Mouse (Mus musculus): Measurements from ENCODE around the gene Gm10638.

DNA sequence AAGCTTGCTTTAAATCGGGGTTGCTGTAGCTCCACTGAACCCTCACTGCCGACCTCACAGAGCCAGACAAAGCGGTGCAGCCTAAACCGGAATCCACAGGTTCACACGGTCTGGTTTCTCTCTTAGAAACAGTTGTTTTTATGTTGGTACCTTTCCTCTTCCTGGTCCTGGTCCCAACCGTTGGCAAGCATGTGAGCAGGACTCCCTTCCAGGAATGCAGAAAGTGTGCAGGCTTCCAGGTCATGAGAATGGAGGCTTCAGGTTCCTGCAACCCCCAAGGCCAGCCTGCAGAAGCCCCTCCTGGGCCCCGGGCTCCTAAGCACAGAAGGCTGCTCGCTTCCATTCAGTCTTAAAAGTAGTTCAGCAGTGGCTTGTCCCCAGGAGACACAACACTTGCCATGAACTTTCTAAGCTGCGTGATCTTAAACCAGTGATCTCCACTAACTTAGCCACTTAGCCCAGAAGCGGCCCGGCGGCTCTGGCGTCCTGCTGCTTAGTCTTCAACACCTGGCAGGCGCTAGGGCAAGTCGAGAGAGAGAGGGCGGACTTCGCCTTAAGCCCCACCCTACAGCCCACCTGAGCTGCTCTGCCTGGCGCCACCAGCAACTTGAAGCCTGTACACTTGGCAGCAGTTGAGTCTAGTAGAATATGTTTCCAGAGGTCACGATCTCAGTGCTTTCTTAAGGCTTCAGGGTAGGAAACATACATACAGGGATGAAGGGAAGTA lies 17.1 kb upstream of the Gm10638 start:
- TF ChIP-seq POLR2A (IDR thresholded peaks at IDR 0.05; ENCODE audit: borderline replicate concordance, control insufficient read depth, low read depth, low read length) = no peak
- no peak for TF ChIP-seq CTCF (IDR thresholded peaks at IDR 0.05; ENCODE audit: control insufficient read depth, insufficient read depth, low read length)

Data from bone marrow, adult 2 months (tissue).